Mouse (Mus musculus) testis, postnatal 14 days (tissue): ENCODE data around the gene Rph3al.
A peak's percentile ranks its signal among the peaks of the same experiment; 100 is the strongest.

Experiments used
- DNase-seq: peaks from one replicate; pipeline ENCODE4 v3.0.0; 2021; ENCODE audit warnings: low spot score

The Rph3al gene

DNA sequence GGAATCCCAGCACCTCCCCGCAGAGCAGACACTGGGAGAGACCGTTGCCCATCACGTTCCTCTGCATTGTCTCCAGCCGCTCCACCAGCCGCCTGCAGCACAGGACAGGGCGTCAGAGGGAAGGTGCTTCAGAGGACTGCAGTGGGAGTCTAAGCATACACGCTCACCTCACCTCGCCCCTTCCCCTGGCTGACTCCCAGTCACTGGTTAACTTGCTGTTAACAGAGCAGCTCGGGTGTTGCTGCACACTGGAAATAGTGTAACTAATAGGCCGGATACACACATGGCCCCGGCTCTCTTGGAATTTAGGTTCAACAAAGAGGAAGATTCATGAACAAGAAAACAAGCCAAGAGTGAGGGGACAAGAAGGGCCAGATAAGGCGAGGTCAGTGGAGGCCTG, 31.7 kb downstream of the Rph3al start:
- no peak for DNase-seq

DNA sequence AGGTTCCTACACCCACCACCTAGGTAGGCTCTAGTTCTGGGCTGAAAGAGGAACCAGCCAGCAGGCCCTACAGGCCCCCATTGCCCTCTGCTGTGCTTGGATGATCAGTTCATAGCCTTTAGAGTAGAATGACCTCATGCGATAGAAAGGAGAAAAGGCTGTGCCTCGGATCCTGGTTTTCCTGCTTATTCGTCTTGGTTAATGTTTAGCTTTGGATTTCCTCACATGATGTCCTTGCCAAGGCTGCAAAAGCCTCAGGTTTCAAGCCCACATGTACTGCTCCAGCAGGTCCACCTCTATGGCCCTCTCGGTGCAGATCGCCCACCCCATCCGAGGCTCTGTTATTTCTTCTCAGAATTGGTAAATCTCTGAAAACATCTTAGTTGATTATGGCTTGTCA, 33.2 kb downstream of the Rph3al start:
- DNase-seq: no peak

DNA sequence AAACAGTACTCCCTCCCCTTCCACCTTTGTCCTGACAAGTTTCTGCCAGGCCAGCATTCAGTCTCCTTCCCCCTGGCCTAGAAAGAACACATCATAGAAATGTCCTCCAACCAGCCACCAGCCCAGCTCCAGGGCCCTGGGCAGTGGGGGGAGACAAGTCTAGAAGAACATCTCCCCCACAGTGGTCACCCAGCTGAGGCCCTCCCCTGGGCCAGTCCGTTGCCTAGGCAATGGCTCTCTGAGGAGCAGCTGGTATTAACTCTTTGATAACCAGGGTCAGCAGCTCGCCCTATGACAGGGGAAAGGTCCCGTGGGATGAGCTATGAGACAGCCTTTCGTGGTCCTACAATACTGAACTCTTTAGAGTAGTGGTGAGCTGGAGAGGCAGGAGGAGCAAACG, 33.7 kb downstream of the Rph3al start:
- DNase-seq: no peak

DNA sequence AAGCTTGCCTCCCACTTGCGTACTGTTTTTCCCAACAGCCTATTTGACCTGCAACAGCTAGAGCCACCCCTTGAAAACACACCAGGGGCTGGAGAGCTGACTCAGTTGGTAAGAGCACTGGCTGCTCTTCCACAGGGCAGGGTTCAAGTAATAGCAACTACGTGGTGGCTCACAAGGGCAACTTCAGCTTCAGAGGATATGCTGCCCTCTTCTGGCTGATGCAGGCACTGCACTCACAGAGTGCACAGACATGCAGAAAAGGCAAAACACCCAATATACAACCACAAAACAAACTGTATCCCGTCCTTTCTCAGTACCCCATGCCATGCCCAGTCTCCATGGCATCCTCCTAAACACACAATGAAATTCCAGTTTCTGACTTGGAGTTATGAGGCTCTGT, 34.7 kb downstream of the Rph3al start:
- DNase-seq: peak; percentile 30

DNA sequence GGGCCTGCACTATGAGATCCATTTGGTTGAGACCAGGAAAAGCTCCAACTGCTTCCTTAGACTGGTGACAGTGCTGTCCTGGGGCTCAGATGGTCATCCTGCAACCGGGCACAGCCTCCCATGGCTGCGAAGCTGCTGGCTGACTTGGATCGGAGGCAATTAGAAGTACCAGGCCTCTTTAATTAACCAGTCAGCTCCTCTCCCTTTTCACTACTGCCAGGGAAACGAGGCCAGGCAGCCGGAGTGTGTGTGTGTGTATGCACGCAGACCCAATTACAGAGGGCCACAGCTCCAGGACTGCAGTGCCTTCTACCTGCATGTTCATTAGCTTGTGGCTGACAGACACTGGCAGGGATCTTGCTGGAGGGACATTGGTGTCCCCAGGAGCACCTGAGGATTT, 36.9 kb downstream of the Rph3al start:
- no peak for DNase-seq

DNA sequence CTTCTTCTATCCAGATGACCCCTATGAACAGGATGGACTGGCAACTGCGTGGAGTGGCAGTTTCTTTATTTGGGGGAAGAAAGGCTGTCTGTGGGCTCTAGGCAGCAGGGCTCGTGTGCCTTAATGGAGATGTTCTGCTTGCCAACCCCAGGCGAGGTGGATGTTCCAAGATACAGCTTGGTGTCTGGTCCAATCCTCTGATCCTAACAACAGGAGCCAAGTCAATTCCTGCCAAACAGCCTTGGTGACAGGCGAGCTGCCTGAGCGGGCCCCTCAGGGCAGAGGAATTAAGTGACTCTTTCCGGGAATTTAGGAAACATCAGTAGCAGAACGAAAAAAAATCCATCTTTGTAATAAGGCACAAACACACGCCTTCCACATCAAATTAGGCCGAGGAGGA, 38.6 kb downstream of the Rph3al start:
- no peak for DNase-seq

DNA sequence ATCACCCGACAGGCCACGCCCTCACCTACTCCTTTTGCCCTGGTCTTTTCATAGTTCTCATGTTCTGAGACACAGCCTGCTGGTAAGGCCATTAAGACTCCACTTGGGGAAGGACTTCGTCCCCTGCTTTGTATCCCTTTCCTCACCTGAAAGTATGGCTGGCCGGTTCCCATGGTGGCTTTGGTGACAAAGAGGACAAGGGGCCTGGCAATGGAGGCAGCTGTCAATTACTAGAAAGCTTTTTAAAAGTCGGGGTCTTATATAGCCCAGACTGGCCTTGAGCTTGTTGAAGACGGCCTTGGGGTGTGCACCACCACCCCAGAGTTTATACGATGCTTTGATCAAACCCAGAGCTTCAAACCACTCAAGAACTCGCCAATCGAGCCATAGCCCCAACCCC, 39.7 kb downstream of the Rph3al start:
- no peak for DNase-seq

DNA sequence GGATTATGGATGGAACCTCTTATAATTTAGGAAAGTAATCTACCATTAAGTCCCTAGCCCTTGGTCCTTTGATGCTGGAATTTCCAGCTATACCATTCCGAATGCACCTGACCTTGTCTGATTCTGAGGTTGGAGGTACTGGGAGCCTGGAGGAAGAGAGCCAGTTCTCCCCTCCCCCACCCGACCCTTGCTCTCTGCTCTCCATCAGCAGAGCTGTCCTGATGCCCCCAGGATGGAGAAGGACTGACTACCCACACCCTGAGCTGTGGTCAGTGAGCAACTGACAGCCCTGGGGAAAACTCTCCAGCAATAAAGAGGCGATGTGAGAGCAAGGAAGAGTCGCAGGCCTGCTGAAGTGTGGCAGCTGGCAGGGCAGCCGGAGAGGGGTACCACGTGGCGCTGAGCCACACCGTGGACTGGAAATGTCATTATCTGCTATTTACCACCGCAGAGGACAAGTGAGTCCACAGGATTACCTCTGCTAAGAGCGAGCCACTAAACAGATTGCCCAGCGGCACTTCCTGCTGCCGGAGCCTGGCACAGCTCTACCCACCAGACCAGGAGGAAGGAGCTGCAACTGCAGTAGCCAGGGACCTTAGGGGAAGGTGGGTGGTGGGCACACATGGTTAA, 43.3 kb downstream of the Rph3al start:
- no peak for DNase-seq

DNA sequence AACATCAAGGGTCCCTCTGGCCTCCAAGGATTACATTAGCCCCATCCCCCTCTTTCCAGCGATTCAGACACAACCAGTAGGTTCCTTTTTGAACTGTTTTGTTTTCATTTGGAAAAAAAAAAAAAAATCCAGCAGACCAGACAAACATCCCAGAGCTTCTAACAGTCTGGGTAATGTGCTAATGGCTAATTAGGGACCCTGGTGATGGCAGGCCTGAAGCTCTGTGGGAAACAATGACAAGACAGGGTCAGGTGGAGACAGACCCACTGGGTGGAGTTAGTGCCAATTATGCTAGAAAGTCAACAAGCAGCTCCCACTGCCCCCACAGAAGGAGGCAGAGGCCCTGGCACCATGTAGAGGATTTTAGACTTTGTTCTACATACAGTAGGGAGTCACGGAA, 44.3 kb downstream of the Rph3al start:
- DNase-seq: no peak

DNA sequence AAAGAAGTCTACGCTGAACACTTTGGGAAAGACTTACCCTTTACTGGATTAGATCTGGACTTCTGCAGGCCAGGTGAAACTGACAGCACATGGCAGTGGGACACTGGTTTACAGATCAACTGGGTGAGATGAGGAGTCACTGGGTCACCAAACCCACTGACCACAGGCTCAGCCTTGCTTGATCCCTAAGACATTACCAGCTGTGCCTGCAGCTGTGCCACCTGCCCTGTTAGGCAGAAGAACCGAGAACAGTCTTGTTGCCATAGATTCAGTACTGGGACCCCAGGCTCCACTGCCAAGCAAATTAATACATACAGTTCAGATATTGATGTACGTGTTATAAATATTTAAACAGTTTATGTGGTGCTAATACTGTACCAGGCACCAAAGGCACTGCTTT, 50.9 kb downstream of the Rph3al start:
- DNase-seq: no peak

DNA sequence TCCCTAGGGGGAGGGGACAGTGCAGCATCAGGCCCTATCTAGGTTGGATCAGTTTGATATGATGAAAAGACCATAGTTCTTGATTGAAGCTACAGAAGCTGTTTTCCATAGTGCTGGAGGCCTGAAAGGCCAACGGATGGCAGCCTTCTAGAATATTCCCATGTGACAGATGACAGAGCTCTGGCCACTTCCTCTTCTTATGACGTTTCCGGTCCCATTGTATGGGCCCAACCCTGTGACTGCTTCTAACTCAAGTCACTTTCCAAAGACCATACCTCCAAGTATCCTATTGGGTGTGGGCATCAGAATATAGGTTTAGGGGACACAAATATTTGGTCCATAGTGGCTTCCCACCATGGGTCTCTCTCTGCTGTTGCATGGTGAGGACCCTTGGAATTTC, 57.0 kb downstream of the Rph3al start:
- DNase-seq: no peak

DNA sequence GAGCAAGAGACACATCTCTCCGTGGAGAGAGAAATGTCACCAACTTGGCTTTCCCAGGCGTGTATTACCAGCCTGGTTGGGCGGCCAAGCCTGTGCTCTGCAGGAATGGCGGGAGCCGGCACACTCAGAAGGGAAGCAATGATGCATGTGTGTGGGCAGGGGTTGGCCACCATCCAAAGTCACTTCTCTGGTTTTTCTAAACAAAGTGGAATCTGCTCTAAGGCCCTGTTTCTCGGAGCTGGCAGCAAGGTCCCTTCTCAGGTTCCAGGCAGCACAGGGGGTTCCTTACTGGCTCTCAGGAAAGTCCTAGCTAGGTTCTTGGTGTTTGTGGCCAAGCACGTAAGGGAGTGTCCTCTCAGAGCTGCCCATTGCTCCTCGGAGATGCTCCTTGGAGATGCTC, 58.2 kb downstream of the Rph3al start:
- no peak for DNase-seq

DNA sequence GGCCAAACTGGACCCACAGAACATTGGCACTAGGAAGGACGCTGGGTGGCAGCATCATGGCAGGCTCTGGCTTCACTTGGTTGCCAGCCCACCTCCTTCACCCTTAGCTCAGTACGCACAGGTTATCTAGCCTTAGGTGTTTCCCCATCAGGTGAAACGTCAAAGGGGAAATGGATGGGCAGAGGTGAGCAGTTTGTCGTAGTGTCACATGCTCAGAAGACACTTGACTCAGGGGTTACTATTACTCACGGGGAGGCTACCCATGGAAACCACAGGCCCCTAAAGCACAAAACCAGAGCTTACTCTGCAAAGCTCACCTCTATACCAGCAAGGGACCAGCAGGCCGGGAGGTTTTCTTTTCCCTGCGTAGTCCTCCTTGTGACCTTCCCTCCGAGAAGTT, 59.8 kb downstream of the Rph3al start:
- DNase-seq: no peak

DNA sequence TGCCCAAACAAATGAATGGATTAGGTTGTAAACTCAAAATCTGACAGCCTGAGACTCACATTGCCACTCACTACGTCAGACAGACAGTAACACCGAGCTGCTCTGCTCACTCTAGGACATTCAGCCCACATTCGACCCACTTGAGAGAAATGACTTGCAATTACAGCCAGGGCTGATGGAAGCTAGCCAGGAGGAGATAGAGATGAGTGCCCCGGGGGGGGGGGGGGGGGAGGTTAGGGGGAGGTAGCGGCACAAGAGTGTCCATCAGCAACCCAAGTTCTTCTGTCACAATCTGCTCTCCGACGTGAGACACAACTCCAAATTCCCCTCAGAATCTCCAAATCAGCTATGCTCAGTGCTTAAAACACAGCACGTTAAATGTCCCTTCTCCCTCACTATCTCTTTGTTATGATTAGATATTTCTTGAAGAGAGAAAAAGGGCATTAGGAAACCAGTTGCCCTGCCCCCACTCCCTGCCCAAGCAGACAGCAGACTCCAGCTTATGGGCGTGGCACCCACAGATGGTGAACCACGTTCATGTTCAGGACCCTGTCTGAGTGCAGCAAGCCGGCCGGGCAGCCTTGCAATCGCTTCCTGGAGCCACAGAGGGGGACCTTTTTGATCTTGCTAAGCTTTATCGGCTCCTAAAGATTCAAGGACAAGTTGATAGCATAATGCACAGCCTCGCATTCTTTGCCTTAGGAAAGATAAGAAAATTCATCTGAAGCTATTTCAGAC, 62.0 kb downstream of the Rph3al start:
- peak; percentile 36 for DNase-seq

DNA sequence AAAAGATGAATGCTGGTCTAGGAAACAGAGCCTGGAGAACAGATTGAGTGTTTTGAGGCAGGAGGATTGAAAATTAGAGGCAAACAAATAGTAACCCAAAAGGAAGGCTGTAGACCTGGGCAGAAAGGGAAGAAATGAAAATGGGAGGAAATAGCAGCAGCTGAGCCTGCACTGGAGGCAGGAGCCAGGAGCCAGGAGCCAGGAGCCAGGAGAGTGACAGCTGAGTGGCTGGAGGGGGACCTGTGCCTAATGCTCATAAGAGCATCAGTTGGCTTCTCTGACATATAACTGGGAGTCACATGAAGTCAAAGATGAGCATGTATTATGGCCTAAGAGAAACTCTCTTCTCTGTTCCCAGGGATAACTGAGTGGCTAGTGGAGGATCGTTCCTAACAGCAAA, 66.5 kb downstream of the Rph3al start:
- no peak for DNase-seq

DNA sequence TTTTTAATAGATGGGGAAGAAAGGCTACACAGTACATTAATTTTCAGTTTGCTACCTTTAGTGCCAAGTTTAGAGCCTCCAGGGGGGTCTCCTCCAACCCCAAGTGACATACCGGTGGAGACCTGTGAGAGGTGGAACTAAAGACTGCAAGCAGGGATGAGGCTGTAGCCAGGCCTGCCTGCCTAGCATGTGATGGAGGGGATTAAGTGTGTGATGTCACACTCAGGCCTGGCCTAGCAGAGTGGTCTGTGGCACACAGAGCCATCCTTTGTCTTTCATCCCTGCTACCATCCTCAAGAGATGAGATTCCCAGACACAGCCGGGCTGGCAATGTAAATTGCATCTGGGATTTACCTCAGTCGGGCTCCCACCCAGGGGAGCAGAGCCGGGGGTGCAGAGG, 67.3 kb downstream of the Rph3al start:
- DNase-seq: no peak

DNA sequence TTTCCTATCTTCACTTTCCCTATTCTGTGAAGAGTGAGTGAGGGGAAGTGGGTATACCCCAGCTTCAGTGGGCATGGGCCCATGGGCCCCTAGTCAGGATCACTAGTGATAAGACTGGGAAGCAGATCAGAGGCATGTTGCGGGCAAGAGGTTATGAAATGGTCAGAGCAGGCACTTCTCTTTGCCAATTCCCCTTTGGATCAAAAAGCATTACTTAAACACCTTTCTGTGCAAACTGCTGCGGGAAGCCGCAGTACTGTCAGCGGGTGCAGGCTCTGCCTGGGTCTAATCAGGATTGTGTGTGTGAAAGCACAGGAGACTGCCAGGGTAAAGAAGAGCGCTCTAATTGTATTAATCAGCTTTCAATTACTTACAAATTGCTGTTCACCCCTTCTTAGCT, 67.8 kb downstream of the Rph3al start:
- no peak for DNase-seq

DNA sequence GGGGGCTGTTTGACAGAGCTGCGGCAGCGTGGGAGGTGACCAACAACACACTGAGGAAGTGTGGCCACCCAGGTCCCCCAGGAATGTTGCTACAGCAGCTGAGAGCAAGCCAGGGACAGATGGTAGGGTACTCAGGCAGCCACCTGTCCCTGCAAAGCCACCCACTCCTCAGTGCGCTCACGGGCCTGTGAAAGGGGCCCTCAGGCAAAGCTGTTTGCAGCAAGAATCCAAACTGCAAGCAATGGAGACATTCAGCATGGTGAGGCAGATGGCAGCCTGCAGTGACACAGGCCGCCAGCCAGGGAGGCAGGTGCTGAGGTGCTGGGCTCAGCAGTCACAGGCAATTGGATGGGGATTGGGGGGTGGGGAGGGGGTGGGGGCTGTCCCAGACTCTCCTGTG, 68.3 kb downstream of the Rph3al start:
- DNase-seq: no peak

DNA sequence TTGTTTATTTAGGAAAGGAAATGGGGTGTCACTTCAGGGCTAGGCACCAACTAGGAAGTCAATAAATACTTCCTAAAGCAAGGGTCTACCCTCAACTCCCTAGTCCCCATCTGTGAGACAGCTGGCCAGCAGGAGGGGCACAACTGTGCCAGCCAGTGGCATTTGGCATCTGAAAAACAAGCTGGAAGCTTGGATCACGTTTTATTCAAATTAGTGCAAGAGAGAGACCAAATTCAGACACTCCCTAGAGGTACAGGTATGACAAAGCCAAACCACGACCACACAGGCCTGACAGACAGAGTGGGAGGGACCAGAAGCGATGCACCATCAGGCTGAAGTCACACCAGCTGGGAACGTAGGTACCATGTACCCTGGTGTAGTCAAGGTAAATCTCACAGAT, 71.4 kb downstream of the Rph3al start:
- no peak for DNase-seq

DNA sequence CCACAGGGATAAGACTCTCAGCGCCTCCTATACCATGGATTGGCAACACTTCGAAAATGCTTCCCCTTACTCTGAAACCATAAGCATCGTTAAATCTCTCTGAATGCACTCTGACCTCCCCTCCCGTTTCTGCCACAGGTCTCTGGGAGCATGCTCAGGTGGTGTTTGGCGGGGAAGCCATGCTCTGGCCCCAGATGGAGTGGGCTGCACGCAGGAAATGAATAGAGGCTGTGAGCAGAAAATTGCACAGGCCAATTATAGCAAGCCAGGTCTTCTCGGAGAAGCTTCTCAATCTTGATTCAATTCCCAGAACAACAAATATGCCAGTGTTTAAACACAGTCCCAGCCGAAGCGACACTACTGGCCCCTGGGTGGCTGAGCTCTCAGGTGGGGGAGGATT, 72.4 kb downstream of the Rph3al start:
- no peak for DNase-seq

DNA sequence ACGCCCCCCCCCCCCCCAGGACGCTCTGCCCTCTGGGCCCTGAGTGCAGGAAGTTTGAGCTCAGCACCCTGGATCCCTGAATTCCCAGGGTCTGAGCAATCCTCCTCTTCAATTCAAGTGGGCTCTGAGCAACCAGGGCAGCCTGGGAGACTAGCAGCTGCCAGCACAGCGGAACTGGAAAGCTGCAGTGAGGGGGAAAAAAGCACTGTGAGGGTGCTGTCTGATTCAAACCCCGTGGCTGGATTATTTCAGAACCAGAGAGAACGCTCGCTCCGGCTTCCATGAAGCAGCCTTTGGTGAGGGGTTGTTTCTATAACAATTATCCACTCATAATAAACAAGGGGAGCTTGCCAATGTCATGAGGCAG, 73.0 kb downstream of the Rph3al start:
- DNase-seq: no peak

DNA sequence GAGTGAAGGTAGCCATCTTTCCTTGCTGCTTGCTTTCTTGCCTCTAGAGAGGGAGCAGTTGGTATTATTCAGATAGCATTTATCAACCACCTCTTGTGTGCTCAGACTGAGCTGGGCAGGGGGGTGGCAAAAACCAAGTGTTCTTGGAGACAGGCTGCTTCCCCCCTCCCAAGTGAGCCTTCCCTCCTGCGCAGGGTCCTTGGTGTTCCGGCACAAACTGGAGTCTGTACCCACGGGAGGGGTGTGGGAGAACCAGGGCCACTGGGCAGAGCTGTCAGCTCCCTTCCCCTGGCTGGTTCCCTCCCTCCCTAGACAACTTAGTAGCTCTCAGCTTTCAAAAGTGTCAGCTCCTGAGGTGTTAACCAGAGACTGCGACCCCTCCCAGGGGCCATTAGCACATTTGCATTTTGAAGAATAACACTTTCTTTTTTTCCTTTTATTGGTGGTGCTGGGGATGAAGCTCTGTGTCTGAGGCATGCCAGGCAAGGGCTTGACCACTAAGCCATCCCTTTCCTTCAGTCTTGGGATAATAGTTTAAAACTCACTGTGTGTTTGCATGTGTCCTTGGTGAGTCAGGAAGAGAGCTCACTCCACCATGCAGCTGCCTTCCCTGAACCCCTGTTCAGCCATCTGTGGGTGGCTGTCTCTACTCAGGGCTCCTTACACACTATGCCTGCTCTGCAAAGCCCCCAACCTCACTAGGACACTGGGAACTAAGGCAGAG, 73.5 kb downstream of the Rph3al start:
- no peak for DNase-seq

DNA sequence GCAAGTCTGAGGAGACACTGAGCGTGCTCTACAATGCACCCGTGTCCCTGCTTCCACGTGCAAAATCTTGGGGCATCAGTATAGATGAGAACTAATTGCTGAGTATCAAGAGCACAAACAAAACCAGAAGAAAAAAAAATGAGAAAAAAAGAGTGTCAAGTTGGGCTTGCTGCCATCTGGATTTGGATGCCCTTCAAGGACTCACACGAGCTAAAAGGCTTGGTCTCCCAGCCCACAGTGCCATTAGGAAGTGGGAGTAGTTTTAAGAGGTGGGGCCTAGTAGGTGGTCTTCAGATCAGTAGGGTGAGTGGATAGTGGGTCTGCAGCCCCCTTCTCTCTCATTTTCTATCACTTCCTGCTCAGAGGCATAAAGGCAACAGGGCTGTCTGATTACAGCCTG, 75.8 kb downstream of the Rph3al start:
- DNase-seq: no peak

DNA sequence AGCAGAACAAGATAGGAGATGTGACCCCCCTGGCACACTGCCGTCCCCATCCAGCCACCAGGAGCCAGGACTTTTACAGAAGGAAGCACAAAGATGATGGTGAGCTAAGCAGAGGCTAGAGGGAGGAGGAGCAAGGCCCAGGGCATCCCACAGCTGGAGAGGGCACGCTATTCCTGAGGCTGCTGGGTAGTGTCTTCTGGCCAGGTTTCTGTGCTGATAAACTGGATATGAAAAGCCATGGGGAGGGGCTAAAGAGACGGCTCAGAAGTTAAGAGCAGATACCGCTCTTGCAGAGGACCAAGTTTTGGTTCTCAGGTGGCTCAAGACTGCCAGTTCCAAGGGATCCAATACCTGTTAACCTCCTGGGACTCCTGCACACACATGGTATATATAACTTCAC, 76.6 kb downstream of the Rph3al start:
- no peak for DNase-seq
